Mouse (Mus musculus) ES-Bruce4 (cell line): Measurements from ENCODE around the gene Rpl41.
A peak's percentile ranks its signal among the peaks of the same experiment; 100 is the strongest.

ENCODE experiments used
- CTCF ChIP-seq: IDR thresholded peaks from one replicate; pipeline ENCODE4 v1.8.1; 2011; ENCODE audit warnings: low read depth, low read length
- EP300 ChIP-seq: IDR thresholded peaks from 2 replicates; pipeline ENCODE4 v1.6.1; 2011; ENCODE audit warnings: low read depth, low read length; ENCODE audit not compliant: insufficient read depth

DNA sequence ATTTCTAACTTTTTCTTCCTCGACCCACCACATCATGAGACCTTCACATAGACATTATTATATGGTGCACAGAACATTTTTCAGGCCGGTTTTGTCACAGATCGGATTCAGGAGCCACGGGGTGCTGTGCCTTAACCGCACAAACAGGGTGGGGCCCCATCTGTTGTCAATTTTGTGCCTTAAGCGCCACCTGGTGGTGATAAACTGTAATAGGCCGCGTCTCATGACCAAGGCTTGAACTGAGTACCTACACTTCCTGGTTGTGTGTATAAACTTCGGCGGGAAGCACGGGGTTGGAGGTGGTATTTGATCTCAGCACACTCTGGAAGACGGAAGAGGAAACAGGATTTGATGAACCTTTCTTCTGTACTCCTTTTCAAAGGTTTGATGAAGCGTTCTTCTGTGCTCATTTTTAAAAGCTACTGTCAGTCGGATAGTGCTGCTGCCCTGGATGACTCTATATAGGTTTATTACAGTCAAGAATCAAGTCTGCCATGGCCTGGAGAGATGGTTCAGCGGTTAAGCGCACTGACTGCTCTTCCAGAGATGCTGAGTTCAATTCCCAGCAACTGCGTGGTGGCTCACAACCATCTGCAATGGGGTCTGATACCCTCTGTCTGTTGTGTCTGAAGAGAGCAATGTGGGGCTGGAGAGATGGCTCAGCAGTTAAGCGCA, 12.7 kb downstream of the Rpl41 start:
- TF ChIP-seq CTCF (peak; percentile 69), EP300 (0 out of 2 replicates have a peak, but pooled peaks have one; percentile 51)
